Mouse (Mus musculus): Measurements from ENCODE around the gene Grin1. TPM values are rescaled to one million over a fixed set of nuclear protein-coding genes. Genes with fewer than 3 reads are reported as not detected.

The Grin1 gene
- not detected for polyA plus RNA-seq (2014; fragmentation: Illumina TruSeq; extraction: RNeasy Lipid Tissue Mini Kit (QIAGEN cat#74804); ENCODE audit: low read depth, low replicate concordance)

DNA sequence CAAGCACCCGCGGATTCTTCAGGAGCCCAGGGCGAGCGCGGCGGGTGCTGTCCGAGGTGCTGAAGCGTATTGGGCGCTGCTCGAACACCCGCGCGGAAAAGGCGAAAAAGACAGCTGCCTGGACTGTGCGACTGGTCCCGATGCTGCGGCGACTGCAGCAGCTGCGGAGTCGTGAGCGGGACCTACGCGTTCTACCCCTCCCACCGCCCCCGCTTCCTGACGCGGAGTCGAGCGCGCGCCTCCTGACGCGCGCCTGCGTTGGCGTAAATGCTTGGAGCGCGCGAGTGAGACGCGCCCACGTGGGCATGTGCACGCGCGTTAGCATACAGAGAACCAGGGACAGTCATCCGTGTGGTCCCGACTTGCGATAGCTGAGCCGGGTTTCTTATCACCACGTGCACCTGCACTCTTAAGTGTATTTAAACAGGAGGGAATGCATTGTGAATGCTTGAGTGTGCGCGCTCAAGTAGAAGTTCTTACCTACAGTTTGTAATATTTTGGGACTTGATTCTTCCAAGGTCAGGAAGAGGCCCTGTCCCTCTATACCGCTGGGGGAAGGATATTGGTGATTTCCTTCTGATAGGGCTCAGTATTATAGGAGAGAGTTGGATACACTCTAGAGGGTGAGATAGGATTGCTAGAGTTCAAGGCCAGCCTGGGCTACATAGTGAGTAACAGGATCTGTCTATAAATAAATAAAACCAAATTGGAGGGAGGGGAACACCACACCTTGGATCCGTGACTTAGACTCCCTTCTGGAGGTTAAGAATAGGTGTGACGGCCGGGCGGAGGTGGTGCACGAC, at the start of gene Grin1:
Grin1 (minus strand) TSS at position 217 of the 803 bp plus-strand sequence.

DNA sequence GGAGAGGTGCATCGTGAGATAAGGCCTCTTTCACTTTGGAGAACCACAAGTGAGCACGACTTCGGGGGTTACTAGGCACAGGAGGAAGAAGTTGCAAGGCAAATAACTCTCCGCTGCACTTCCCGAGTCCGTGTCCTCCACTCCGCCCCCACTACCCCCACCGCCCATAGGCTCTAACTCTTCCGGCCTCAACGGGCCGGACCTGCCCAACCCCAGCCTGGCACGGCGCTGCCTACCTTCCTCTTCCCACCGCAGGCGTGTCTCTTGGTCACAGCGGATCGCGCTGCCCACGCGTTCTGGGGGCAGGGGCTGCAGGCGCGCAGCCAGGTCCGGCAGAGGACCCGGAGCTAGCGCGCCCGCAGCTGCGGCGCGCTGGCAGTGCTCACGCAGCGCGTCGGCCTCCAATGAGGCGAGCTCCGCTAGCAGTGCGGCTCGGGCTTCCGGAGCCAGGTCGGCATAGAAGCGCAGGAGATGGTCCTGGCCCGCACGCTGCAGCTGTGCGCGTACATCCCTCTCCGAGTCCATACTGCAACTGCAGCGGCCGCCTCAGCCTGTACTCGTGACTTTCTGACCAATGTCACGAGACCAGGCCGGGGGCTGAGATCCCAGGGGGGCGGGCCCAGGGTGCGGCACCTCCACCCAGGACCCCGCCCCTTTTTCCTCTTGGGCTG, 46.2 kb upstream of the Grin1 start, which contains the start of gene Uap1l1:
Uap1l1 (minus strand) TSS at position 592 of the 671 bp plus-strand sequence.

DNA sequence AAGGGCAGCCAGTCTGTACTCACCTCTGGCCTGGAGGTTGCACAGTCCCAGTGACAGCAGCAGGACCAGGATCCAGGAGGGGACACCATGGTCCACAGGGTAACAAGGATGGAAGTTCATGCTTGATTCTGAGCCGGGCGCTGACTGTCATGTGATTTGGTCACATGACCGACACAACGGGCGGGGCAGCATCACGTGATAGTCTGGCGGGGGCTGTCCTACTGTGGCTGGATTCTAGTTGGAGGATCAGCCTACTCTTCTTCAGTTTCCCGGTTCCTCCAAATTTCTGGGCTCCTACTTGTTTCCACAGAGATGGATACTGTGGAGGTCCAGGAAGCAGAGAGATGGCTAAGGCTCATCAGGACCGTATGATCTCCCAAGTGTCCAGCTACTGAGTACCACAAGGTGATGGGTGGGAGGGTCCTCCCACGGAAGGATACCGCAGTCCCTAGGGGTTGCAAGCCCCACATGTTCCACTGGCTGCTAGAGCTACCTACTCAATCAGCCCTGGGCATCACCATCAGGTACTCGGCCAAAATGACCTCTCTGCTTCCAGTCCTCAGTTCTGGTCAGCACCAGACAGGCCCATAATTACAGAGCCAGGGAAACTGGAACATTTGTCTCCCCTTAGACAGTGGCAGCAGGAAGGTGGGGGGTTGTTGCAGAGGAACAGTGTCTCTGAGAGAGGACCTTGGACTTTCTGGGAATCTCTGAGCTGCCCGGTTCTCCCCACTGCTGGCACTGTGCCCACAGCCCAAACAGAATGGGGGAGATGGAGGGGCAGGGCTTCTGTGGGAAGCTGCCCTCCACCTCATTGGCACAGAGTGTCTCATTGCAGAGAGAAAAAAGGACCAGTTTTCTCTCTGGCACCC, 37.5 kb upstream of the Grin1 start, which contains the start of gene Dpp7:
Dpp7 (minus strand) TSS at position 152 of the 872 bp plus-strand sequence.

DNA sequence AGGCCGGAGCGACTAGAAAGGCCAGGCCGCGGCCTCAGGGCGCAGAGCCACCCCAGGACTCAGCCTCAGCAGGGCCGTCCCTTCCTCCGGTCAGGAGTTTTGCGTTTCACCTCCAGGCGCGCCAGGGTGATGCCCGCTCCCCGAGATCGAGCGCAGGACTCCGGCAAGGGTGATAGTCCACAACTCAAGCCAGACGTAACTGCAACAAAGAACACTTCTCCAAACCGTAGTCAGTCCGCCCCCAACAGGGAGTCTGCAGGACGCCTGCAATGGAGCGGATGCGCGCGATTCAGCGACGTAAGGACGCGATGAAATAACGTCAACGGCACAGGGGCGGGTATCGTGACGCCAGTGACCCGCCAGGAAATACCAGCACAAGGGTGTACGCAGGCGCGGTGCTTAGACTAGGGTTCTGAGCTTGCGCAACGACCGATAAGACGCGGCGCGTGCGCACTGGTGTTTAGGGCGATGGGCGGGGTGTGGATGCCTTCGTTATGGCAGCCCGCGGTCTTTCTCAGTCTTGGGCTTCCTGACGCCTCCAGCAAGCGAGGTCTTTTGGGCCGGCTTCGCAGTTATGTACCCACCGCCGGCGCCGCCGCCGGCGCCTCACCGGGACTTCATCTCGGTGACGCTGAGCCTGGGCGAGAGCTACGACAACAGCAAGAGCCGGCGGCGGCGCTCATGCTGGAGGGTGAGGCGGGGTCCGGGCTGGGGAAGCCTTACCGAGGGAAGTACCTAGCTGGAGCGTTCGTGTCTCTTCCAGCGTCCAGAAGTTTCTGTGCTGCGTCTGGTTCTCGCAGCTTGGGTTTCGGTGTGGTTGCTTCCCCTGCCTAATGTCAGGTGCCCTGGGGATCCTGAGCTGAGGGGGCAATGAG, 13.5 kb upstream of the Grin1 start, which contains the start of gene Man1b1:
Man1b1 (plus strand) TSS at position 53 of the 875 bp plus-strand sequence.

DNA sequence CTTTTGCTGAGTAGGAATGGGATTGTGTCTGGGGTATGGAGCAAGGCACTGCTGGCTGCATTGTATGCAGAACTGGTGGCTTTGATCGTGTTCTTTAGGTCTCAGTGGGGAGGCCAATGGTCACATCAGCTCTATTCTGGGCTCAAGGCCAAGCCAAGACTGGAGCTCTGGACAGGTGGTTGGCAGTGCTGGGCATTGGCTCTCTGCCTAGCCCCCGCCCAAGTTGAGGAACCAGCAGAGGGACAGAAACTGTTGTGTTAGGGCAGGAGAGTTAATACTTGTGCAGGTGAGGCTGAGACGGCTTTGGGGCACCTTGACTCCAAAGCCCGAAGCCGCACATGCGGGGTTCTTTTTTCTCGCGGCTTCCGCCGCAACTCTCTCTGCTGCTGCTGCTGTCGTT, 29.3 kb downstream of the Grin1 start, which contains the start of gene Lrrc26:
Lrrc26 (plus strand) TSS at position 265 of the 400 bp plus-strand sequence.

DNA sequence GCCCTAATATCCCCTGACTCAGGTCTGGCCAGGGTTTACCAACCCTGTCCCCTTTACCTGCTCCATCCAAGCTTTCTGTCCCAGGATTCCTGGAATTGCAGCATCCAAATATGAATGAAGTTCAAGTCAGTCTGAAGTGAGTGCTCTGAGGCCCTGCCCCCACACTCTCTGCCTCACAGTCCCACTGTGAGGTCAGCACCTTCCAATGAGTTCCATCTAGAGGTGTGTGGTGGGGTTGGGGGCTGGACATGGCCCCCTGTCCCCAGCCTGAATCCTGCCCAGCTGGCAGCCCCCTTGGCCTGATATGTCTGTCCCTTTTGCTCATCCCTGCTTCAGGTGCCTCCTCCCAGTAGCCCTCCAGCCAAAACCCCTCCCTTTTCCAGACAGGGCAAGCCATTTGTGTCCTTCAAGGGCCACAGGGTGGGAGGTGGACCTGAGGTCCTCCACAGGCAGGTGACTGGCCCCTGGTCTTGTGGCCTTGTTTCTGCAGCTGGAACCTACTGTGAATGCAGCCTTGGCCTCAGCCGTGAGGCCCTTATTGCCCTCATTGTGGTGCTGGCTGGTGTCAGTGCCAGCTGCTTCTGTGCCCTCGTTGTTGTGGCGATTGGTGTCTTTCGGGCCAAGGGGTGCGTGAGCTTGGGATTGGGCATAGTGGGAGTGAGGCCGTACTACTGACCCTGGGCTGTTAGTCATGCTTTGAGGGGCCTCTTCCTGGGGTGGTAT, 30.9 kb downstream of the Grin1 start, which contains the start of gene Tmem210:
Tmem210 (plus strand) TSS at position 219 of the 723 bp plus-strand sequence.

DNA sequence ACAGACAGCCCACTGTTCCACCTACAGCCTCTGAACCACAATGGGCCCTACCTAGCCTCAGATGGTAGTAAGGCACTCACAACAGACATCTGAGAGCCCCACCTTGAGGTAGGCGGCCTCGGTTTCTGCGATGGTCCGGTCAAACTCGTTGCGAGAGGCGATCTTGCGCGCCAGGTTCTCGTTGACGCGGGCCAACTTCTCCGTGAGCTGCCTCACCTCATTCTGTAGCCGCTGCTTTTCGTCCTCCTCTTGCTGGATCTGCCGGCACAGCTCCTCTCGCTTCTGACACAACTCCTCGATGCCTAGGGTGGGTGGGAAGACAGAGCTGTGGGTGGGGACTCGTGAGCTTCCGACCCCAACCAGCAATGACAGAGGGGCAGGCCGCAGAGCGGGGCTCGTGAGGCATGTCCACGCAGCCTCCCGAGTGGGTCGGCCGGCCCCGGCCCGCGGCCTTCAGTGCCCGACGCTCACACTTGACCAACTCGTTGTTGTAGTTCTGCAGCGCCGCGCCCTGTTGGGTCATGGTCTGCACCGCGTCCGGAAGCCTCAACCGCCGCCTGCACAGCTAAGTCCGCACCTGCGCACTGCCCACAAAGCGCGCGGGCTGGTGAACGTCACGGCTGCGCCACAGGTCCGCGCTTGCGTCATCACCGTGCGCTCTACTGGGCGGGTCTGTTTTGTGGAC, 47.0 kb downstream of the Grin1 start, which contains the start of the genes Ssna1 and Anapc2:
Ssna1 (minus strand) TSS at position 612 of the 685 bp plus-strand sequence.
Anapc2 (plus strand) TSS at position 652 of the 685 bp plus-strand sequence.

DNA sequence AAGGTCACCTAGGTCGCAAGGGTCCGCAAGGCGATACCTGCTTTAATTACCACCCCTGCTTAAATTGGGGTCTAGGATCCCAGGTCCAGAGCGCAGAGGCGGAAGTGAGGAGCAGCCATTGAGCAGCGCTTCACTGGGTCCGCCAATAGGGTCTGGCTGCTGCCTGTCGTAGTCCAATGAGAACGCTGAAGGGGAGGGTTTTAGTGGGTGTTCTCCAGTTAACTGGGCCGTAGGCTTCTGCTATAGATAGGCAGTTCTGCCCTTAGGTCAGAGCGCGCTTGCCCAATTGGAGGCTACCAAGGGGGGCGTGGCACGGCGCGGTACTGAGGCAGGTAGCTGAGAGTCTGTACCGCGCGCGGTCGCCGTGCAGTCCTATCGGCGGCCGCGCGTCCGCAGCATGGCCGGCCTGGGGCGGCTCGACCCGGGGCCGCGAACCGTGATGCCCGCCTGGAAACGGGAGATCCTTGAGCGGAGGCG, 56.7 kb downstream of the Grin1 start, which contains the start of gene Tprn:
Tprn (plus strand) TSS at position 328 of the 477 bp plus-strand sequence.

DNA sequence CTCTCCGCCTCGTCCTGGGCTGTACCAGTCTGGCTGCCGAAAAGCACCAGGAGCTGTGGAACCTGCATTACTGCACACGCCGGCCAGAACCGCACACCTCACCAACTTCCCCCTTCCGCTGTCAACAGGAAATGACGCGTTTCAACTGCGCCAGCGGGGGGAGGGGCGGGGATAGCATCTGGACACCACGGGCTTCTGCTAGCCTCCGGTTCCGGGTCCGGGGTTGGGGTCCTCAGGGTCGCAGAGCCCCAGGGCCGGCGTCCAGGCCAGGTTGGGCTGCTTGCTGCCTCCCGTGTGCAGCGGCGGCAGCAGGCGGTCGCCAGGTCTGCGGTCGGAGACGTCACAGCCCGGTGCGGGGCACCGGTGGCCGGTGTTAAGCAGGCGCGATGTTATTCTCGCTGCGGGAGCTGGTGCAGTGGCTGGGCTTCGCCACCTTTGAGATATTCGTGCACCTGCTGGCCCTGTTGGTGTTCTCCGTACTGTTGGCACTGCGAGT, 63.7 kb downstream of the Grin1 start, which contains the start of gene Tmem203:
Tmem203 (plus strand) TSS at position 156 of the 496 bp plus-strand sequence.

DNA sequence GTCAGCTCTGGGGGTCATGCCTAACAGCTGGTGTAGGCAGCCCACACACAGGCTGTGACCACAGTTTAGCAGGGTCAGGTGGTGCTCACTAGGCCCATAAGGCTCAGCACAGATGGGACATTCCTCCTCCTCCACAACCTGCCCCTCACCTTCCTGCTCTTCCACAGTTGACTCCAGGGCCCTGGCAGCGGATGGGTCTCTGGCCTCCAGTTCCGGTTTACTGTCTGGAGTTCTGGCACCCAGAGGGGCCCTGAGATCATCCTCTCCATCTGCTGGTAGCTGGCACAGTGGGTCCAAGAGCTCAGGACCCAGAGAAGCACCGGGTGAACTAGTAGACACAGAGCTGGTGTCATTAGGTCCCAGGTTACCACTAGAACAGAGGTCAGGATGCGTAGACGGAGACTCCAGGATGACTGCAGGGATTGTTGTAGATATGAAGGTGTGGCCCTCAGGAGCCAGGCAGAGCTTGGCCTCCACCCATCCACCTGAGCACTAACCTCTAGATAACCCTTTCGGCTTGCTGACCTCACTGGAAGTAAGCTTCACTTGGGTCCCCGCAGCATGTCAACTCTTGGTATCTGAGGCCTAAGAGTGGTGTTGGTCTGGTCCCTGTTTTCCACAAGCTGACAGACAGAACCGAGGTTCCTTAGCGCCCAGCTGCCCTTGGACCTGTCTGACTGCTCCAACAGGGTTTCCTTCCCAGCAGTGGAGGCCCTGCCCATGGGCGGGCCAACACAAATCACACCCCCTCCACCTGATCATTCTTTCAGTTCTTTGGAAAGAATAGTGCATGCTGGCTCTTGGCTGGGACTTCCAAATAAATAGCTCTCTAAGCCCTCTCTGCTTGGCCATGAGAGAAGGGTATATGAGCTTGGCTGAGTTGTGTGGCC, 72.6 kb downstream of the Grin1 start, which contains the start of gene AL732309.1:
AL732309.1 (minus strand) TSS at position 681 of the 890 bp plus-strand sequence.

DNA sequence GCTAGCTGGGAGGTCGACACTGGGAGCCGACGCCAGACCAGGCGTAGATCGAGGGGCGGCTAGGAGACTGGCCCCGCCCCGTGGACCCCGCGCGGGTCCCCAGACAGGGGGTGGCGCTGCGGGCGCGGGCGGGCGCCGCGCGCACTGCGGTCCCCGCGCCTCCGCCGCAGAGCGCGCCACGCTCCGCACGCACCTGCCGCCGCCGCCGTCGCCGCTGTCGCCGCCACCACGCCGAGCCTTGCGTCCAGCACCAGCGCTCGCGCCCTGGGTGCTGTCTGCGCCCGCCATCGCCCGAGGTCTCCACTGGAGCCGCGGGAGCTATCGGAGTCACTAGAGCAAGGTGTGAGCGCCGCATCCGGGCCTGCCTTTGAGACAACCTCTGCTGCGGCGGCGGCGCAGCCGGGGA, 76.9 kb downstream of the Grin1 start, which contains the start of the genes Rnf208 and Cysrt1:
Rnf208 (plus strand) TSS at position 155 of the 406 bp plus-strand sequence.
Cysrt1 (minus strand) TSS at position 352 of the 406 bp plus-strand sequence.

Other genes starting within 250 kb of the Grin1 start
- 4.9 TPM for gene Entpd8, start 238.9 kb downstream of the Grin1 start, polyA plus RNA-seq (2014; fragmentation: Illumina TruSeq; extraction: RNeasy Lipid Tissue Mini Kit (QIAGEN cat#74804); ENCODE audit: low read depth, low replicate concordance)
- not detected for gene Noxa1, start 224.0 kb downstream of the Grin1 start, polyA plus RNA-seq (2014; fragmentation: Illumina TruSeq; extraction: RNeasy Lipid Tissue Mini Kit (QIAGEN cat#74804); ENCODE audit: low read depth, low replicate concordance)
- gene Nrarp, start 138.4 kb downstream of the Grin1 start, polyA plus RNA-seq (2014; fragmentation: Illumina TruSeq; extraction: RNeasy Lipid Tissue Mini Kit (QIAGEN cat#74804); ENCODE audit: low read depth, low replicate concordance) = 3.8 TPM
- gene Tor4a, start 122.3 kb downstream of the Grin1 start, polyA plus RNA-seq (2014; fragmentation: Illumina TruSeq; extraction: RNeasy Lipid Tissue Mini Kit (QIAGEN cat#74804); ENCODE audit: low read depth, low replicate concordance) = 1.4 TPM
- 5.2 TPM for gene Nelfb, start 107.7 kb downstream of the Grin1 start, polyA plus RNA-seq (2014; fragmentation: Illumina TruSeq; extraction: RNeasy Lipid Tissue Mini Kit (QIAGEN cat#74804); ENCODE audit: low read depth, low replicate concordance)
- not detected for gene Stpg3, start 104.5 kb downstream of the Grin1 start, polyA plus RNA-seq (2014; fragmentation: Illumina TruSeq; extraction: RNeasy Lipid Tissue Mini Kit (QIAGEN cat#74804); ENCODE audit: low read depth, low replicate concordance)
- not detected for gene Fam166a, start 100.4 kb downstream of the Grin1 start, polyA plus RNA-seq (2014; fragmentation: Illumina TruSeq; extraction: RNeasy Lipid Tissue Mini Kit (QIAGEN cat#74804); ENCODE audit: low read depth, low replicate concordance)
- gene Tubb4b, start 94.5 kb downstream of the Grin1 start, polyA plus RNA-seq (2014; fragmentation: Illumina TruSeq; extraction: RNeasy Lipid Tissue Mini Kit (QIAGEN cat#74804); ENCODE audit: low read depth, low replicate concordance) = 24.5 TPM
- gene Slc34a3, start 84.8 kb downstream of the Grin1 start, polyA plus RNA-seq (2014; fragmentation: Illumina TruSeq; extraction: RNeasy Lipid Tissue Mini Kit (QIAGEN cat#74804); ENCODE audit: low read depth, low replicate concordance) = 5.6 TPM
- not detected for gene Rnf224, start 82.4 kb downstream of the Grin1 start, polyA plus RNA-seq (2014; fragmentation: Illumina TruSeq; extraction: RNeasy Lipid Tissue Mini Kit (QIAGEN cat#74804); ENCODE audit: low read depth, low replicate concordance)
- not detected for gene Rnf208, start 76.9 kb downstream of the Grin1 start, polyA plus RNA-seq (2014; fragmentation: Illumina TruSeq; extraction: RNeasy Lipid Tissue Mini Kit (QIAGEN cat#74804); ENCODE audit: low read depth, low replicate concordance)
- gene Cysrt1, start 76.7 kb downstream of the Grin1 start, polyA plus RNA-seq (2014; fragmentation: Illumina TruSeq; extraction: RNeasy Lipid Tissue Mini Kit (QIAGEN cat#74804); ENCODE audit: low read depth, low replicate concordance) = not detected
- gene AL732309.1, start 72.3 kb downstream of the Grin1 start, polyA plus RNA-seq (2014; fragmentation: Illumina TruSeq; extraction: RNeasy Lipid Tissue Mini Kit (QIAGEN cat#74804); ENCODE audit: low read depth, low replicate concordance) = 1.5 TPM
- gene Tmem203, start 63.7 kb downstream of the Grin1 start, polyA plus RNA-seq (2014; fragmentation: Illumina TruSeq; extraction: RNeasy Lipid Tissue Mini Kit (QIAGEN cat#74804); ENCODE audit: low read depth, low replicate concordance) = 0.61 TPM
- gene Tprn, start 56.6 kb downstream of the Grin1 start, polyA plus RNA-seq (2014; fragmentation: Illumina TruSeq; extraction: RNeasy Lipid Tissue Mini Kit (QIAGEN cat#74804); ENCODE audit: low read depth, low replicate concordance) = 3.2 TPM
- 1.2 TPM for gene Ssna1, start 46.7 kb downstream of the Grin1 start, polyA plus RNA-seq (2014; fragmentation: Illumina TruSeq; extraction: RNeasy Lipid Tissue Mini Kit (QIAGEN cat#74804); ENCODE audit: low read depth, low replicate concordance)
- 4.5 TPM for gene Anapc2, start 46.7 kb downstream of the Grin1 start, polyA plus RNA-seq (2014; fragmentation: Illumina TruSeq; extraction: RNeasy Lipid Tissue Mini Kit (QIAGEN cat#74804); ENCODE audit: low read depth, low replicate concordance)
- gene Tmem210, start 31.0 kb downstream of the Grin1 start, polyA plus RNA-seq (2014; fragmentation: Illumina TruSeq; extraction: RNeasy Lipid Tissue Mini Kit (QIAGEN cat#74804); ENCODE audit: low read depth, low replicate concordance) = not detected
- gene Lrrc26, start 29.3 kb downstream of the Grin1 start, polyA plus RNA-seq (2014; fragmentation: Illumina TruSeq; extraction: RNeasy Lipid Tissue Mini Kit (QIAGEN cat#74804); ENCODE audit: low read depth, low replicate concordance) = not detected
- gene Man1b1, start 13.2 kb upstream of the Grin1 start, polyA plus RNA-seq (2014; fragmentation: Illumina TruSeq; extraction: RNeasy Lipid Tissue Mini Kit (QIAGEN cat#74804); ENCODE audit: low read depth, low replicate concordance) = 15.0 TPM
- gene Dpp7, start 37.2 kb upstream of the Grin1 start, polyA plus RNA-seq (2014; fragmentation: Illumina TruSeq; extraction: RNeasy Lipid Tissue Mini Kit (QIAGEN cat#74804); ENCODE audit: low read depth, low replicate concordance) = 34.5 TPM
- 3.9 TPM for gene Uap1l1, start 46.5 kb upstream of the Grin1 start, polyA plus RNA-seq (2014; fragmentation: Illumina TruSeq; extraction: RNeasy Lipid Tissue Mini Kit (QIAGEN cat#74804); ENCODE audit: low read depth, low replicate concordance)
- not detected for gene Sapcd2, start 53.1 kb upstream of the Grin1 start, polyA plus RNA-seq (2014; fragmentation: Illumina TruSeq; extraction: RNeasy Lipid Tissue Mini Kit (QIAGEN cat#74804); ENCODE audit: low read depth, low replicate concordance)
- gene Entpd2, start 76.7 kb upstream of the Grin1 start, polyA plus RNA-seq (2014; fragmentation: Illumina TruSeq; extraction: RNeasy Lipid Tissue Mini Kit (QIAGEN cat#74804); ENCODE audit: low read depth, low replicate concordance) = 0.36 TPM
- 4.3 TPM for gene Npdc1, start 80.2 kb upstream of the Grin1 start, polyA plus RNA-seq (2014; fragmentation: Illumina TruSeq; extraction: RNeasy Lipid Tissue Mini Kit (QIAGEN cat#74804); ENCODE audit: low read depth, low replicate concordance)
- not detected for gene Fut7, start 104.1 kb upstream of the Grin1 start, polyA plus RNA-seq (2014; fragmentation: Illumina TruSeq; extraction: RNeasy Lipid Tissue Mini Kit (QIAGEN cat#74804); ENCODE audit: low read depth, low replicate concordance)
- 0.77 TPM for gene Abca2, start 109.5 kb upstream of the Grin1 start, polyA plus RNA-seq (2014; fragmentation: Illumina TruSeq; extraction: RNeasy Lipid Tissue Mini Kit (QIAGEN cat#74804); ENCODE audit: low read depth, low replicate concordance)
- not detected for gene Clic3, start 137.7 kb upstream of the Grin1 start, polyA plus RNA-seq (2014; fragmentation: Illumina TruSeq; extraction: RNeasy Lipid Tissue Mini Kit (QIAGEN cat#74804); ENCODE audit: low read depth, low replicate concordance)
- 2.2 TPM for gene Paxx, start 141.9 kb upstream of the Grin1 start, polyA plus RNA-seq (2014; fragmentation: Illumina TruSeq; extraction: RNeasy Lipid Tissue Mini Kit (QIAGEN cat#74804); ENCODE audit: low read depth, low replicate concordance)
- not detected for gene Ptgds, start 150.9 kb upstream of the Grin1 start, polyA plus RNA-seq (2014; fragmentation: Illumina TruSeq; extraction: RNeasy Lipid Tissue Mini Kit (QIAGEN cat#74804); ENCODE audit: low read depth, low replicate concordance)
- gene Lcn12, start 174.7 kb upstream of the Grin1 start, polyA plus RNA-seq (2014; fragmentation: Illumina TruSeq; extraction: RNeasy Lipid Tissue Mini Kit (QIAGEN cat#74804); ENCODE audit: low read depth, low replicate concordance) = not detected
- 0.40 TPM for gene Fbxw5, start 181.6 kb upstream of the Grin1 start, polyA plus RNA-seq (2014; fragmentation: Illumina TruSeq; extraction: RNeasy Lipid Tissue Mini Kit (QIAGEN cat#74804); ENCODE audit: low read depth, low replicate concordance)
- 1.7 TPM for gene C8g, start 182.5 kb upstream of the Grin1 start, polyA plus RNA-seq (2014; fragmentation: Illumina TruSeq; extraction: RNeasy Lipid Tissue Mini Kit (QIAGEN cat#74804); ENCODE audit: low read depth, low replicate concordance)
- gene Traf2, start 227.8 kb upstream of the Grin1 start, polyA plus RNA-seq (2014; fragmentation: Illumina TruSeq; extraction: RNeasy Lipid Tissue Mini Kit (QIAGEN cat#74804); ENCODE audit: low read depth, low replicate concordance) = 0.65 TPM
- gene Edf1, start 238.7 kb upstream of the Grin1 start, polyA plus RNA-seq (2014; fragmentation: Illumina TruSeq; extraction: RNeasy Lipid Tissue Mini Kit (QIAGEN cat#74804); ENCODE audit: low read depth, low replicate concordance) = 0.89 TPM

Data from kidney, adult 10 weeks (tissue).